Mouse (Mus musculus) T-cell, adult 2 months (primary cell): ENCODE measurements around the gene Homer2.

Experiments used
- DNase-seq: peaks from one replicate; pipeline ENCODE4 v3.0.0; 2022; ENCODE audit warnings: low spot score

Homer2 gene

GRCm38 (mm10) chr7:81559231-81559980, 147.9 kb downstream of the Homer2 start:
- DNase-seq: no peak

- no peak for DNase-seq
Measured at GRCm38 (mm10) chr7:81557985-81558360, 149.4 kb downstream of the Homer2 start.

- no peak for DNase-seq
Measured at GRCm38 (mm10) chr7:81557252-81557984, 149.9 kb downstream of the Homer2 start.

- no peak for DNase-seq
Measured at GRCm38 (mm10) chr7:81556839-81557238, 150.5 kb downstream of the Homer2 start.

- DNase-seq: no peak
Measured at GRCm38 (mm10) chr7:81554369-81554768, 153.0 kb downstream of the Homer2 start.

GRCm38 (mm10) chr7:81553589-81553988, 153.7 kb downstream of the Homer2 start:
- no peak for DNase-seq
